Mouse (Mus musculus): ENCODE data around the gene Vmn1r65. TPM values are rescaled to one million over a fixed set of nuclear protein-coding genes. Genes with fewer than 3 reads are reported as not detected.
"Not testable (repeated sequence)": the region's sequence is repeated elsewhere in the genome, so short reads cannot be mapped to it uniquely, and the experiment has no call there.

Vmn1r65 gene
- not detected in 2 replicates for polyA plus RNA-seq (2012; rRNA removed)
- polyA plus RNA-seq (2014; fragmentation: Nextera tagmentation; extraction: Ambion mirVana), result not detected in 2 replicates

DNA sequence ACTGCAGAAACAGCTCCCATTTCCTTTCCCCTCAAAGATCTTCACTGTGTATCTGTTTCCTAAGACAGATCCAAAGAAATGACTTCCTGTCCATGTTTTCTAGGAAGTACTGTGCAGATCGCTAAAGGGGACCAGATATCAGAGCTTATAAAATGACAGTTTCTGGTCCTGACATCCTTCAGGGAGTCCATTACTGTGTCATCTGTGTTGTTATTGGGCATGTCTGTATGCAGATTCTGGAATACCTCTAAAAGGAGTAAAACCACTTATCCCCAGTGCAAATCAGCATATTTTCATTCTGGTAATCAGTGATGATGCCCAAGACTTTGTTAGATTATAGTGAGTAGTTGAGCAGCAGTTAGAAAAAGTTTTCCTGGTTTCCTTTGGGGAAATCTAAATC lies at the start of gene Vmn1r65:
Vmn1r65 (minus strand) TSS at position 101 of the 400 bp plus-strand sequence.
- Histone ChIP-seq H3K9ac (ENCODE audit: low read depth, low read length, severe bottlenecking) (no peak within 1 kb of the TSS), H3K27me3 (ENCODE audit: control insufficient read depth, insufficient read depth, low read length) (no peaks in the 10 kb centered on the region), H3K27ac (replicated peaks; ENCODE audit: low read depth, low read length) (no peak within 1 kb of the TSS), H3K9me3 (ENCODE audit: control insufficient read depth, low read length) (no peaks in the 10 kb centered on the region; the same call in 1 of the 2 replicates), H3K4me3 (replicated peaks; ENCODE audit: low read length) (no peak within 1 kb of the TSS), H3K36me3 (ENCODE audit: control insufficient read depth, insufficient read depth, low read length) (no peaks in the 10 kb centered on the region), H3K4me1 (ENCODE audit: control insufficient read depth, insufficient read depth, low read length) (no peaks in the 10 kb centered on the region), H3K4me2 (replicated peaks; ENCODE audit: low read depth, low read length, severe bottlenecking) (no peak within 1 kb of the TSS)
- 86% methylated on average over 1 of the region's 1 CpGs for WGBS
- DNase-seq (ENCODE audit: low spot score) (no peak), ATAC-seq (ENCODE audit: low FRiP score, low read depth) (no peak)
- no peak for TF ChIP-seq POLR2A (IDR thresholded peaks at IDR 0.05; ENCODE audit: borderline replicate concordance, extremely low read depth, insufficient read depth, insufficient read length)

DNA sequence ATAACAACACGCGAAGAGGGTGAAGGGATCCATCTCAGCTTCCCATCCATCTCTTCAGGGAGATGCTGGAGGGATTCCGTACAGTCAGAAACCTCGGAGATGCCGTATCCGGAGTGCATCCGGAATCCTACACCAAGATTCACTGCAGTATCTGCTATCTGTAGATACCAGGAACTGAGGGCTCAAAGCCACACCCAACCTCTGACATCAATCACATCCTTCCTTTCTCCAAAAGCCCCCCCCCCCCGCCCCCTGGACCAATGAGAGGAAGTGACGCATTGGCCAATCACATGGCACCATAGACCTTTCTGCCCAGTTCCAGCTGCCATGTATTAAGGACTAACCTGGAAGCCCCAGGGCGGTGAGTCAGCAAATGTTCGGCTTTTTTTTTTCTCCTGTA lies 34.1 kb upstream of the Vmn1r65 start, which contains the start of gene Nlrp4c:
Nlrp4c (plus strand) TSS at position 301 of the 400 bp plus-strand sequence.
- no peaks in the 10 kb centered on the region for H3K4me1 ChIP-seq (ENCODE audit: control insufficient read depth, insufficient read depth, low read length)
- DNase-seq (ENCODE audit: low spot score), result no peak
- no peak within 1 kb of the TSS for H3K4me2 ChIP-seq (replicated peaks; ENCODE audit: low read depth, low read length, severe bottlenecking)
- no peak for ATAC-seq (ENCODE audit: low FRiP score, low read depth)
- 91% methylated on average over 11 of the region's 11 CpGs for WGBS
- no peak within 1 kb of the TSS for H3K27ac ChIP-seq (replicated peaks; ENCODE audit: low read depth, low read length)
- H3K36me3 ChIP-seq (ENCODE audit: control insufficient read depth, insufficient read depth, low read length), result no peaks in the 10 kb centered on the region
- no peak for TF ChIP-seq POLR2A (IDR thresholded peaks at IDR 0.05; ENCODE audit: borderline replicate concordance, extremely low read depth, insufficient read depth, insufficient read length)
- H3K9me3 ChIP-seq (ENCODE audit: control insufficient read depth, low read length), result no peaks in the 10 kb centered on the region
- no peak within 1 kb of the TSS for H3K9ac ChIP-seq (ENCODE audit: low read depth, low read length, severe bottlenecking)
- no peak within 1 kb of the TSS for H3K4me3 ChIP-seq (replicated peaks; ENCODE audit: low read length)
- no peaks in the 10 kb centered on the region for H3K27me3 ChIP-seq (ENCODE audit: control insufficient read depth, insufficient read depth, low read length)

DNA sequence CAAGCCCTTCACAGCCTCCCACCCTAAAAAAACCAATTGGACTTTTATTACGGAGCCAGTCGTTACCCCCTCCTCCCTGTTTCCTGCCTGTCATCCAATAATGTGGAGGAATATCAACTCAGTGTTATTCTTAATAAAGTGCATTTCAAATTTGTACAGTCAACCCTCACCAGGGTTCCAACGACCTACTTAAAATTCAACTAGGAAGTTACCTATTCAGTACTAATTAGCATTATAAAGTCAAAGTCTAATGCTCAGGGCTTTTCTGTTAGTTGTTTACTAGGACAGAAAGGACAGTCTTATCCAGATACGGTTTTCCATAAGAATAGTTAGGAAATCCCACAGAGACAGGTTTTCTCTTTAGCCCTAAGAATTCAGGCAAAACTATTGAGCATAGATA lies 28.4 kb downstream of the Vmn1r65 start:
- not testable (repeated sequence) for H3K4me1 ChIP-seq (ENCODE audit: control insufficient read depth, insufficient read depth, low read length); DNase-seq (ENCODE audit: low spot score); H3K36me3 ChIP-seq (ENCODE audit: control insufficient read depth, insufficient read depth, low read length); H3K9me3 ChIP-seq (ENCODE audit: control insufficient read depth, low read length); H3K4me2 ChIP-seq (replicated peaks; ENCODE audit: low read depth, low read length, severe bottlenecking); H3K27ac ChIP-seq (replicated peaks; ENCODE audit: low read depth, low read length); H3K27me3 ChIP-seq (ENCODE audit: control insufficient read depth, insufficient read depth, low read length); H3K4me3 ChIP-seq (replicated peaks; ENCODE audit: low read length); H3K9ac ChIP-seq (ENCODE audit: low read depth, low read length, severe bottlenecking); ATAC-seq (ENCODE audit: low FRiP score, low read depth)
- WGBS, result 87% methylated on average over 4 of the region's 4 CpGs

DNA sequence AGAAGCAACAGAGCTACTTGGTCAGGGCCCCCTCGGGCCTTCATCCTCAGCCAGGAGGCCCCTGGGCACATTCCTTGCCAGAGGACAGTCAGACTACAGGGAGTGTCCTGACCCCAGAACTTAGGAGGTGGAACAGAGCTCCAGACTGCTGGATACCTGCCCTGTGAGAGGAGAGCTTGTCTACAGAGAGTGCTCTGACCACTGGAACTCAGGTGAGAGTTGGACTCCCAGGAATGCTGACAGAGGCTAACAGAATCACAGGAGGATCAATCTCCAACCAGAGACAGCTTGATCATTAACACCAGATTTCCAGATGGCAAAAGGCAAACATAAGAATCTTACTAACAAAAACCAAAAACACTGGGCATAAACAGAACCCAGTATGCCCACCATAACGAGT lies 38.3 kb downstream of the Vmn1r65 start:
- H3K4me2 ChIP-seq (replicated peaks; ENCODE audit: low read depth, low read length, severe bottlenecking); H3K4me1 ChIP-seq (ENCODE audit: control insufficient read depth, insufficient read depth, low read length); H3K4me3 ChIP-seq (replicated peaks; ENCODE audit: low read length); H3K9me3 ChIP-seq (ENCODE audit: control insufficient read depth, low read length); DNase-seq (ENCODE audit: low spot score); ATAC-seq (ENCODE audit: low FRiP score, low read depth); H3K9ac ChIP-seq (ENCODE audit: low read depth, low read length, severe bottlenecking); H3K27me3 ChIP-seq (ENCODE audit: control insufficient read depth, insufficient read depth, low read length); H3K36me3 ChIP-seq (ENCODE audit: control insufficient read depth, insufficient read depth, low read length); H3K27ac ChIP-seq (replicated peaks; ENCODE audit: low read depth, low read length): not testable (repeated sequence)
- 80% methylated on average over 2 of the region's 2 CpGs for WGBS

Other genes starting within 250 kb of the Vmn1r65 start
- not detected in 2 replicates for gene Vmn1r63, start 205.6 kb downstream of the Vmn1r65 start, polyA plus RNA-seq (2012; rRNA removed)
- not detected in 2 replicates for gene Vmn1r63, start 205.6 kb downstream of the Vmn1r65 start, polyA plus RNA-seq (2014; fragmentation: Nextera tagmentation; extraction: Ambion mirVana)
- gene Vmn1r64, start 126.5 kb downstream of the Vmn1r65 start, polyA plus RNA-seq (2012; rRNA removed), result not detected in 2 replicates
- gene Vmn1r64, start 126.5 kb downstream of the Vmn1r65 start, polyA plus RNA-seq (2014; fragmentation: Nextera tagmentation; extraction: Ambion mirVana), result not detected in 2 replicates
- not detected in 2 replicates for gene Nlrp4c, start 34.2 kb upstream of the Vmn1r65 start, polyA plus RNA-seq (2012; rRNA removed)
- not detected in 2 replicates for gene Nlrp4c, start 34.2 kb upstream of the Vmn1r65 start, polyA plus RNA-seq (2014; fragmentation: Nextera tagmentation; extraction: Ambion mirVana)
- gene Zfp787, start 145.0 kb upstream of the Vmn1r65 start, polyA plus RNA-seq (2012; rRNA removed), result 45.9 and 55.3 TPM in 2 replicates
- 13.7 and 14.4 TPM in 2 replicates for gene Zfp787, start 145.0 kb upstream of the Vmn1r65 start, polyA plus RNA-seq (2014; fragmentation: Nextera tagmentation; extraction: Ambion mirVana)
- 50.6 and 73.3 TPM in 2 replicates for gene Zfp444, start 161.2 kb upstream of the Vmn1r65 start, polyA plus RNA-seq (2012; rRNA removed)
- 54.2 and 62.5 TPM in 2 replicates for gene Zfp444, start 161.2 kb upstream of the Vmn1r65 start, polyA plus RNA-seq (2014; fragmentation: Nextera tagmentation; extraction: Ambion mirVana)
- gene Galp, start 186.1 kb upstream of the Vmn1r65 start, polyA plus RNA-seq (2012; rRNA removed), result not detected in 2 replicates
- gene Galp, start 186.1 kb upstream of the Vmn1r65 start, polyA plus RNA-seq (2014; fragmentation: Nextera tagmentation; extraction: Ambion mirVana), result not detected in 2 replicates
- not detected in 2 replicates for gene Zscan5b, start 211.3 kb upstream of the Vmn1r65 start, polyA plus RNA-seq (2012; rRNA removed)
- gene Zscan5b, start 211.3 kb upstream of the Vmn1r65 start, polyA plus RNA-seq (2014; fragmentation: Nextera tagmentation; extraction: Ambion mirVana), result not detected in 2 replicates
- not detected in 2 replicates for gene Epp13, start 241.7 kb upstream of the Vmn1r65 start, polyA plus RNA-seq (2012; rRNA removed)
- gene Epp13, start 241.7 kb upstream of the Vmn1r65 start, polyA plus RNA-seq (2014; fragmentation: Nextera tagmentation; extraction: Ambion mirVana), result not detected in 2 replicates

All from limb, embryonic 14.5 days (tissue).